Mouse (Mus musculus): ENCODE measurements at regions not wholly inside any gene's neighbourhood (a gene's known extent, or its start where the extent isn't known, plus 50 kb on each side); places are given as distances from the start of the nearest gene placed in this dataset.

DNA sequence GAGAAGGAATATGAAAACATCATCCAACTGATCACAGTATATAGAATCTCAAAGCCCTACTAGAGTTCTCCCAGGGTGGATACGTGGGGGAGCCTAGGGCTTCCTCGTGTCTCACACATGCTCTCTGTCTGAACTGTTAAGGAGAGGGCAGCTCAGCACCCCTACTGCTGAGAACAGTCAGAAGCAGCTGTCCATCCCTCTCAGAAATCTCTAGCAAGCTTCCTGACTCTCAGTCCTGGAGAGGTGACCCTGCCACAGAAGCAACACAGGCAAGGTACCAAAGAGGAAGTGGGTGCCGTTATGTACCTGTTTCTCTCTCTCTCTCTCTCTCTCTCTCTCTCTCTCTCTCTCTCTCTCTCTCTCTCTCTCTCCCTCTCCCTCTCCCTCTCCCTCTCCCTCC lies 317.7 kb upstream of the Trib2 start:
- WGBS = 59% methylated on average over 3 of the region's 3 CpGs
- H3K27me3 ChIP-seq (replicated peaks; ENCODE audit: control insufficient read depth, insufficient read depth, low read length) = no peaks in the 10 kb centered on the region
- no peak overlapping the region for H3K4me2 ChIP-seq (ENCODE audit: low read depth, low read length)
- H3K27ac ChIP-seq (replicated peaks; ENCODE audit: low read depth, low read length) = no peak overlapping the region
- H3K4me3 ChIP-seq (ENCODE audit: low read depth, low read length) = no peak overlapping the region
- DNase-seq (ENCODE audit: low spot score) = no peak
- no peaks in the 10 kb centered on the region for H3K4me1 ChIP-seq (ENCODE audit: control insufficient read depth, insufficient read depth, low read length)
- no peaks in the 10 kb centered on the region for H3K9me3 ChIP-seq (ENCODE audit: control insufficient read depth, low read length)
- H3K9ac ChIP-seq (ENCODE audit: low read depth, low read length) = no peak overlapping the region
- no peaks in the 10 kb centered on the region for H3K36me3 ChIP-seq (ENCODE audit: control insufficient read depth, insufficient read depth, low read length)
- no peak for ATAC-seq (ENCODE audit: low read depth)

DNA sequence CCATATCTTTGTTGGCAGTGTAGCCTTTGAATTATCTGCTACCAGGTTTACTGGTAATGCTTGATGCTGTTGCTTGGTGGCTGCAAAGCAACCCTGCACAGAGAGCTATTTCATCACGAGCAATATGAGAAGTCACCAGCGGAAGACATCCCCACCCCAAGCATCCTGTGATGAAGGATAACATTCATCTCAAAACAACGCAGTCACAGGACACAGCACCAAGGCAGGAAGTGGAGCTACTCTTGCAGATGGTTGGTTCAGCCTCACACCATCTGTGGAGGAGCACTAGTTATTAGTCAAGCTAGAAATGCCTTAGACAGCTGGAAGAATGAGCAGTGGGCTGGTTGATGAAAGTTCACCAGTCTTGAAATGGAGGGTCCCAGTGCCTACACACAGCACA lies 316.5 kb upstream of the Trib2 start:
- DNase-seq (ENCODE audit: low spot score) = no peak
- Histone ChIP-seq H3K4me2 (ENCODE audit: low read depth, low read length) (no peak overlapping the region), H3K9me3 (ENCODE audit: control insufficient read depth, low read length) (no peaks in the 10 kb centered on the region), H3K27ac (replicated peaks; ENCODE audit: low read depth, low read length) (no peak overlapping the region), H3K4me3 (ENCODE audit: low read depth, low read length) (no peak overlapping the region), H3K27me3 (replicated peaks; ENCODE audit: control insufficient read depth, insufficient read depth, low read length) (no peaks in the 10 kb centered on the region), H3K9ac (ENCODE audit: low read depth, low read length) (no peak overlapping the region), H3K36me3 (ENCODE audit: control insufficient read depth, insufficient read depth, low read length) (no peaks in the 10 kb centered on the region), H3K4me1 (ENCODE audit: control insufficient read depth, insufficient read depth, low read length) (no peaks in the 10 kb centered on the region)
- WGBS = 80% methylated on average over 3 of the region's 3 CpGs
- ATAC-seq (ENCODE audit: low read depth) = no peak

DNA sequence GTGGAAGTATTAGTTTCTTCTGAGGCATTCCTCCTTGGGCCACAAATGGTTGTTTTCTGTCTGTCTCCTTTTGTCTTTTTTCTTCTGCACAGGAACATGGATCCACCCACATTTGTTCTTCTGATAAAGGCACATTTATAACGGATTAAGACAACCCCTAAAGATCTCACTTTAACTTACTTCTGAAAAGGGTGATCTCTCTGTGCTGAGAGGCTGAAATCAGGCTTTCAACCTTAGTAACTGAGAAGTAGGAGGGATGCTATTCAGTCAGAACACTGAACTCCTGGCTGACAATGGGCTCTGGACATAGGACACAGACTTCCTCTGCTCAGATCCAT lies 315.0 kb upstream of the Trib2 start:
- Histone ChIP-seq H3K36me3 (ENCODE audit: control insufficient read depth, insufficient read depth, low read length) (no peaks in the 10 kb centered on the region), H3K27ac (replicated peaks; ENCODE audit: low read depth, low read length) (no peak overlapping the region), H3K4me1 (ENCODE audit: control insufficient read depth, insufficient read depth, low read length) (no peaks in the 10 kb centered on the region), H3K4me3 (ENCODE audit: low read depth, low read length) (no peak overlapping the region), H3K9me3 (ENCODE audit: control insufficient read depth, low read length) (no peaks in the 10 kb centered on the region), H3K27me3 (replicated peaks; ENCODE audit: control insufficient read depth, insufficient read depth, low read length) (no peaks in the 10 kb centered on the region), H3K4me2 (ENCODE audit: low read depth, low read length) (no peak overlapping the region), H3K9ac (ENCODE audit: low read depth, low read length) (no peak overlapping the region)
- WGBS = 71% methylated on average over 1 of the region's 1 CpGs
- no peak for DNase-seq (ENCODE audit: low spot score)
- no peak for ATAC-seq (ENCODE audit: low read depth)

- ATAC-seq (ENCODE audit: low read depth) (no peak), DNase-seq (ENCODE audit: low spot score) (no peak)
- WGBS = 53% methylated on average over 2 of the region's 2 CpGs
- H3K4me1 ChIP-seq (ENCODE audit: control insufficient read depth, insufficient read depth, low read length) = no peaks in the 10 kb centered on the region
- no peaks in the 10 kb centered on the region for H3K9me3 ChIP-seq (ENCODE audit: control insufficient read depth, low read length)
- no peaks in the 10 kb centered on the region for H3K36me3 ChIP-seq (ENCODE audit: control insufficient read depth, insufficient read depth, low read length)
- H3K4me3 ChIP-seq (ENCODE audit: low read depth, low read length) = no peak overlapping the region
- no peak overlapping the region for H3K9ac ChIP-seq (ENCODE audit: low read depth, low read length)
- H3K27ac ChIP-seq (replicated peaks; ENCODE audit: low read depth, low read length) = no peak overlapping the region
- H3K4me2 ChIP-seq (ENCODE audit: low read depth, low read length) = no peak overlapping the region
- no peaks in the 10 kb centered on the region for H3K27me3 ChIP-seq (replicated peaks; ENCODE audit: control insufficient read depth, insufficient read depth, low read length)
Measured at GRCm38 (mm10) chr12:16131028-16131739, 314.5 kb upstream of the Trib2 start.

- no peaks in the 10 kb centered on the region for H3K9me3 ChIP-seq (ENCODE audit: control insufficient read depth, low read length)
- DNase-seq (ENCODE audit: low spot score) = no peak
- ATAC-seq (ENCODE audit: low read depth) = no peak
- no peak overlapping the region for H3K4me2 ChIP-seq (ENCODE audit: low read depth, low read length)
- WGBS = 62% methylated on average over 1 of the region's 1 CpGs
- no peaks in the 10 kb centered on the region for H3K4me1 ChIP-seq (ENCODE audit: control insufficient read depth, insufficient read depth, low read length)
- no peak overlapping the region for H3K4me3 ChIP-seq (ENCODE audit: low read depth, low read length)
- no peaks in the 10 kb centered on the region for H3K36me3 ChIP-seq (ENCODE audit: control insufficient read depth, insufficient read depth, low read length)
- H3K27me3 ChIP-seq (replicated peaks; ENCODE audit: control insufficient read depth, insufficient read depth, low read length) = no peaks in the 10 kb centered on the region
- H3K9ac ChIP-seq (ENCODE audit: low read depth, low read length) = no peak overlapping the region
- no peak overlapping the region for H3K27ac ChIP-seq (replicated peaks; ENCODE audit: low read depth, low read length)
Measured at GRCm38 (mm10) chr12:16130605-16131004, 313.9 kb upstream of the Trib2 start.

DNA sequence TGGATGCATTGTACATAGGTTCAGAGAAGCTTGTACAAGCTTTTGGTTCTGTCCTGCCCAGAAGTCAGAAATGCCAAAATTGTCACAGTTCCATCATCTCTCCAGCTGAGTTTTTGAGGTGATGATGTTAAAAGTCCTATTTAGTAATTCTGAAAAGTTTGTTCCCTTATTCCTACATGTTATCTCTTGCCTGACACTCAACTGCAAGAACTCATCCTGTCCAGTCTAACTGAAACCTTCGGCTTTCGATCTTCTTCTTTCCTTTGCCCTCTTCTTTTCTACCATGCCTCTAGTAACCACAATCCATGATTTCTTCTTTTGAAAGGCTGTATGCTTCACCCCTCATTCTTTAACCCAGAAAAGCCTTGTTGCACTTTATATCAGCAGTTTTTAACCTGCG lies 313.2 kb upstream of the Trib2 start:
- 94% methylated on average over 3 of the region's 3 CpGs for WGBS
- Histone ChIP-seq H3K36me3 (ENCODE audit: control insufficient read depth, insufficient read depth, low read length) (no peaks in the 10 kb centered on the region), H3K9me3 (ENCODE audit: control insufficient read depth, low read length) (no peaks in the 10 kb centered on the region), H3K4me2 (ENCODE audit: low read depth, low read length) (no peak overlapping the region), H3K27me3 (replicated peaks; ENCODE audit: control insufficient read depth, insufficient read depth, low read length) (no peaks in the 10 kb centered on the region), H3K9ac (ENCODE audit: low read depth, low read length) (no peak overlapping the region), H3K4me3 (ENCODE audit: low read depth, low read length) (no peak overlapping the region), H3K27ac (replicated peaks; ENCODE audit: low read depth, low read length) (no peak overlapping the region), H3K4me1 (ENCODE audit: control insufficient read depth, insufficient read depth, low read length) (no peaks in the 10 kb centered on the region)
- DNase-seq (ENCODE audit: low spot score) (no peak), ATAC-seq (ENCODE audit: low read depth) (no peak)

- DNase-seq (ENCODE audit: low spot score) = no peak
- H3K4me2 ChIP-seq (ENCODE audit: low read depth, low read length) = no peak overlapping the region
- no peak overlapping the region for H3K27ac ChIP-seq (replicated peaks; ENCODE audit: low read depth, low read length)
- no peaks in the 10 kb centered on the region for H3K9me3 ChIP-seq (ENCODE audit: control insufficient read depth, low read length)
- no peaks in the 10 kb centered on the region for H3K36me3 ChIP-seq (ENCODE audit: control insufficient read depth, insufficient read depth, low read length)
- H3K9ac ChIP-seq (ENCODE audit: low read depth, low read length) = no peak overlapping the region
- no peak for ATAC-seq (ENCODE audit: low read depth)
- no peaks in the 10 kb centered on the region for H3K4me1 ChIP-seq (ENCODE audit: control insufficient read depth, insufficient read depth, low read length)
- H3K27me3 ChIP-seq (replicated peaks; ENCODE audit: control insufficient read depth, insufficient read depth, low read length) = no peaks in the 10 kb centered on the region
- no peak overlapping the region for H3K4me3 ChIP-seq (ENCODE audit: low read depth, low read length)
- WGBS = 79% methylated on average over 3 of the region's 3 CpGs
Measured at GRCm38 (mm10) chr12:16129243-16129642, 312.5 kb upstream of the Trib2 start.

DNA sequence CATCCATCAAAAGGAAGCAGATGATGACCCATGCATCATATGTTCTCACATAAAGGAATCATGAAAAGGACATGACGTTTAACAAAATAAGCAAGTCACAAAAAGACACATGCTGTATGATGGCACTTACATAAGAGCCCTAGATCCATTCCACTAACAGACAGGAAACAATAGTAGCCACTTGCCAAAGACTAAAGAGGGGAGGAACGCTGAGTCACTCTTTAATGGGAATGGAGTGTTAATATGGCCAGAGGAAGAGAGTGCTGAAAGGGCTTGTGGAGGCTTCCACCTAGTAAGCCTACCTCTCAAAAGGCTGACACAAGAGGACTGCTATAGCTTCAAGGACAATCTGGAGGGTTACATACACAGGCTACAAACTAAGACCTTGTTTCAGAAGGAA lies 308.2 kb upstream of the Trib2 start:
- ATAC-seq (ENCODE audit: low read depth) = no peak
- Histone ChIP-seq H3K4me1 (ENCODE audit: control insufficient read depth, insufficient read depth, low read length) (no peaks in the 10 kb centered on the region), H3K4me2 (ENCODE audit: low read depth, low read length) (no peak overlapping the region), H3K36me3 (ENCODE audit: control insufficient read depth, insufficient read depth, low read length) (no peaks in the 10 kb centered on the region), H3K4me3 (ENCODE audit: low read depth, low read length) (no peak overlapping the region), H3K27ac (replicated peaks; ENCODE audit: low read depth, low read length) (no peak overlapping the region), H3K9ac (ENCODE audit: low read depth, low read length) (no peak overlapping the region), H3K9me3 (ENCODE audit: control insufficient read depth, low read length) (no peaks in the 10 kb centered on the region), H3K27me3 (replicated peaks; ENCODE audit: control insufficient read depth, insufficient read depth, low read length) (no peaks in the 10 kb centered on the region)
- no peak for DNase-seq (ENCODE audit: low spot score)
- 84% methylated on average over 2 of the region's 2 CpGs for WGBS

- WGBS = 53% methylated on average over 2 of the region's 2 CpGs
- no peaks in the 10 kb centered on the region for H3K36me3 ChIP-seq (ENCODE audit: control insufficient read depth, insufficient read depth, low read length)
- no peak for ATAC-seq (ENCODE audit: low read depth)
Measured at GRCm38 (mm10) chr12:16122353-16123127, 305.8 kb upstream of the Trib2 start.

More at GRCm38 (mm10) chr12:16122353-16123127, 305.8 kb upstream of the Trib2 start:
- Histone ChIP-seq H3K27me3 (replicated peaks; ENCODE audit: control insufficient read depth, insufficient read depth, low read length) (no peaks in the 10 kb centered on the region), H3K4me2 (ENCODE audit: low read depth, low read length) (no peak overlapping the region), H3K9me3 (ENCODE audit: control insufficient read depth, low read length) (no peaks in the 10 kb centered on the region), H3K4me3 (ENCODE audit: low read depth, low read length) (no peak overlapping the region), H3K9ac (ENCODE audit: low read depth, low read length) (no peak overlapping the region), H3K4me1 (ENCODE audit: control insufficient read depth, insufficient read depth, low read length) (no peaks in the 10 kb centered on the region), H3K27ac (replicated peaks; ENCODE audit: low read depth, low read length) (no peak overlapping the region)
- DNase-seq (ENCODE audit: low spot score) = no peak

Data from embryonic facial prominence, embryonic 14.5 days (tissue).